Mouse (Mus musculus): ENCODE data around the gene Atl3.

Atl3 gene

DNA sequence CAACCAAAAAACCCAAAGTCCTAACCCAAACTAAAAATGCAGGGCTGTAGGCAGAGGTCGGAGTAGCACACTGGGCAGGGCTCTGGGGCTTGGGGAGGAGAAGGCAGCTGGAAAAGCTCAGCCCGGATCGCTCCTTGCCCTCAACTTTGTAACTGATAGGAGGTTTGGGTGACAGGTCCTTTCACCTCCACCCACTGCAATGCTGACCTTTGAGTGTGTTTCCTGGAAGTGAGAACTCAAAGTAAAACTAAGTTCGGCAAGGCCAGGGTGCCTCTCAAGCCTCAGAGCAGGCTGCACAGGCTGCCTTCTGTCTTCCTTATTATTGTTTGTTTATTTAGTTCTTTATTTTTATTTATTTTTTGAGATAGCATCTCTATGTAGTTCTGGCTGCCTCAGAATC, 66.1 kb downstream of the Atl3 start:
- no peak for DNase-seq (ENCODE audit: low read depth, low spot score)

- DNase-seq (ENCODE audit: low read depth, low spot score) = no peak
Measured at GRCm38 (mm10) chr19:7561456-7561855, 67.6 kb downstream of the Atl3 start.

DNA sequence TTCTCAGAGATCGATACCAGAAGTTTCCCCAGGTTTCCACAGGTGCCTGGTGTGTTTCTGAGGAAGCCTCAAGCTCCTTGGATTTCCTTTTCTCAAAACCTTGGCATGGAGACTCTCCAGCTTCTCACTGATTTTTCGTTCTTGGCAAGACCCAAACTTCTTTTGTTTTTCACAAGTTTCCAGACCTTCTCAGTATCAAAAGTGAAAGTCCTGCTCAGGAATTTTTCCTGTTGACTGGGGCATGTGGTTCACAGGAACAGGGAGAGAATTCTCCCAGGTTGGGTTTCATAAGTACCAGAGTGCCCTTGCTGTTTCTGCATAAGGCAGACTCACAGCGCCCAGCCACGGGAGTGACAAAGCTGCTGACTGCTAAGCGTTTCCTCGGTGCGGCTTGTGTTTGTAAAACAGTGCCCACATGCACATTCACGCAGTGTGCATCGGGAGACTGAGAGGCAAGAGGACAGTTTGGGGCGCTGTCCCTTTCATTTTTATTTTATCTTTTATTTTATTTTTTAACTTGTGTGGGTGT, 68.8 kb downstream of the Atl3 start:
- DNase-seq (ENCODE audit: low read depth, low spot score) = peak; percentile 42

- no peak for DNase-seq (ENCODE audit: low read depth, low spot score)
Measured at GRCm38 (mm10) chr19:7563676-7564075, 69.8 kb downstream of the Atl3 start.

- no peak for DNase-seq (ENCODE audit: low read depth, low spot score)
Measured at GRCm38 (mm10) chr19:7564457-7564856, 70.6 kb downstream of the Atl3 start.

- DNase-seq (ENCODE audit: low read depth, low spot score) = peak; percentile 85
Measured at GRCm38 (mm10) chr19:7566826-7567225, 73.0 kb downstream of the Atl3 start.

DNA sequence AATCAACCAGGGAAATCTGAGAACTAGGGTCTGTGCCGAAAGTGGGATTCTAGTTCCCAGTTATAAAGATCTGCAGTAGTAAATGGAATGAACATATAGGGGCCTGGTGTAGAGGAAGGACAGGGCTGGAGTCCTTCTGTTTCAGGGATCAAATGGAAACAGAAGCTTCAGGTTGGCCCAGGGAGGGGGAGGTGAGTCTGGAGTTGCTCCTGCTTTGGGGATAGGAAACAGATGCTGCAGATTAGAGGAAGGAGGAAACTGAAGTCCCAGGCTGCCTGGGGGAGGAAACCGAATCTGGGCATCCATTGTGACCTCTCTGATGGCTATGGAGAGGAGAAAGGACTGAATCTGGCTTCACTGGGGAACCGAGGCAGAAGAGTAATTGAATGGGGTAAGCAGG, 74.5 kb downstream of the Atl3 start:
- no peak for DNase-seq (ENCODE audit: low read depth, low spot score)

DNA sequence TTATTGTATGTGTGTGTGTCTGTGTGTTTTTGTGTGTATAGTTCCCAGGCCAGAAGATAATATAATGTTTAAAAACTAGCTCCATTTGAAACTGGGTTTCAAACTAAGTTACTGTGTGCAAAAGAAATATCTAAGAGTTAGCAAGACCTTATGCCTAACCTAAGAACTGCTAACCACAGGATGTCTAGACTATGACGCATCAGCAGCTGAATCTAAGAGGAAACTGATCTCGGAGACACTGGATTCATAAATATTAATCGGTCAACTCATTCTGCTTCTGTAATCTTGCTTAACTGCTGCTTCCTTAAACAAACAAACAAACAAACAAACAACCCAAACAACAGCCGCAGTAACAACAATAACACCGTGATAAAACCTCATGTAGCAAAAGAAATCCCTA, 75.8 kb downstream of the Atl3 start:
- DNase-seq (ENCODE audit: low read depth, low spot score) = no peak

DNA sequence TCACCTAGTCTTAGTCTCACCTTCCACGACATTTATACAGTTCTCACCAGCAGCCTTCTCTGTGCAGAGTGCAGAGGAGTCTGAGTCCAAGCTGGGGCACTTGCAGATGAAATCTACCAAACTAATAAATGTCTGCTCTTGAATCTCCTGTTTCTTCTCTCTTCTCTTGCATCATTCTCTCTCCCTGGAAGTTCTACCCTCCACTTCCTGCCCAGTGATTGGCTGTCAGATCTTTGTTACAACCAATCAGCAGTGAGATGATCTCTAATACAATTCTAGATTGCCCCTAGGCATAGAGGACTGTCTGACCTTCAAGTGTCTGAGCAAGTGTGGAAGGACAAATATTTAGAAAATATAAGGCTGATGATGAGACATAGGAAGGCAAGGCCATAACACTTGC, 82.3 kb downstream of the Atl3 start:
- no peak for DNase-seq (ENCODE audit: low read depth, low spot score)

- no peak for DNase-seq (ENCODE audit: low read depth, low spot score)
Measured at GRCm38 (mm10) chr19:7577710-7578109, 83.9 kb downstream of the Atl3 start.

- DNase-seq (ENCODE audit: low read depth, low spot score) = no peak
Measured at GRCm38 (mm10) chr19:7581042-7581441, 87.2 kb downstream of the Atl3 start.

GRCm38 (mm10) chr19:7583101-7583500, 89.3 kb downstream of the Atl3 start:
- DNase-seq (ENCODE audit: low read depth, low spot score) = no peak

DNA sequence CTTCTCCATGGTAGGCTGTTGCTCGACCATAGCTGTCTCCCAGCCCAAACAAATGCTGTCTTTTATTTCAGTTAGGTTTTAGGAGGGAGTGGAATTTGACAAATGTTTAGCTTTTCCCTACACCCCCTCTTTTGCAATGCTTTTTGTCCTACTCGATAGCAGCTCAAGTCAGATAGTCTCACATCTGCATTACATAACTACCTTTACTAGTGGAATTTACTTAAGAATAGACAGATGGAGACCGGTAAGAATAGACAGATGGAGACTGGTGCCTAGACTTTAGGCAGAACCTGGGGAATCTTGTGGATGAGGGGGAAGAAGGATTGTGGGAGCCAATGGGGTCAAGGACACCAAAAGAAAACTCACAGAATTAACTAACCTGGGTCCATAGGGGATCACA, 89.8 kb downstream of the Atl3 start:
- DNase-seq (ENCODE audit: low read depth, low spot score) = no peak

DNA sequence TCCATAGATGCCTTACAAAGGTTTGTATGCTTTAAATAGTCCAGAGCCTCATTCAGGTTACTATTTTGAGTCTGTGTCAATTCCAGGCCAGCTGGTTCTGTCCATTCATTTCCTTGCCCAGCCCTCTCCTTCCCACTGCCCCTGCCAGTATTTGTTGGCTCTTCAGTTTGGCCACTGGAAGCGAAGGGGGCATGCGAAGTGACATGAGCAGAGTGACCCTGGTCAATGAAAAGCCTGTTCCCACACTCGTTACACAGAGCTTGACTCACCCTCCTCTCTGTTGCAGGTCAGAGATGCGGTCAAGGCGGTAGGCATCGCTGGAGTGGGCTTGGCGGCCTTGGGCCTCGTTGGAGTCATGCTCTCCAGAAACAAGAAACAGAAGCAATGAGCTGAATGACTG, 91.4 kb downstream of the Atl3 start:
- DNase-seq (ENCODE audit: low read depth, low spot score) = no peak

- DNase-seq (ENCODE audit: low read depth, low spot score) = no peak
Measured at GRCm38 (mm10) chr19:7585764-7586163, 91.9 kb downstream of the Atl3 start.
